Mouse (Mus musculus): ENCODE measurements around the gene Fam98c.

Gene Fam98c

DNA sequence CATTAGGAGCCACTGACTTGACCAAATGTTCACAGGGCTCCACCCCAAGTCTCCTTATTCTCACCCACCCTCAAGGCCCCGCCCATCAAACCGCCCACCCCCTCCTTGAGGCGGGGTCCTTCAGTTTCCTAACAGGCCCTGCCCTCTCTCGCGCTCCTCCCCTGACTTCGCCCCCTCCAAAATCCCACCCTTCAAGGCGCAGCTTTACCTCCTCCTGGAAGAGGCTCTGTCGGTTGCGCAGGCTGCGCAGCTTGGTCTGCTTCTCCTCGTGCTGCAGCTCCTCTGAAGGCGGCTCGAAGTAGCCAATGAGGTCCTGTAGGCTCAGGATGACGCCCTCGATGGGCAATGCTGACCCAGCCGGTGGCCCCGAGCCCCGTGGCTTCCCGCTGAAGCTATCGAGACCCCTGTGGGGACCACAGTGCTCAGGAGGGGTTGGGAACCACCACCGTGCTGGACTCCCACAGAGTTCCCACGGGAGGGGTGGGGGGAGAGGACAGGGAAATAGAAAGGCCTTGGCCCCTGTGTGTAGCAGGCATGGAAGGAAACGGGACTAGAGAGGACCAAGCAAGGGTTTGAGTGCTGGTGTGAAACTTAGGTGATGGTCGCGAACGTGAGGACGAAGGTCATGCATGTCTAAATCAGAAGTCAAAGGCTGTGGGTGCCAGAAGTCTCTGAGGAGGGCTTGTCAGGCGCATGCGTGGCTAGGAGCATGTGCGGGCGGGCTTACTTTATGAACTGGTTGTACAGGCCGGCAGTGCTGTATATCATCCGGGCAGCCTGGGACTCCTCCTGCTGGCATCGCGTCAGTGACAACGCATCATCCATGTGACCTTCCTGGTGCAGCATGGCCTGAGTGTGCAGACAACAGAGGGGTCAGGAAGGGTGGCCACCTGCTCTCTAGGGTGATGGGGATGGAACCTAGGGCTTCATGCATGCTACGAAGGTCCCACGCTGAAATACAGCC is 46.8 kb downstream of the Fam98c start:
- DNase-seq (ENCODE audit: low read depth, low spot score) = no peak
